Mouse (Mus musculus) layer of hippocampus, adult 9-10 months (tissue): Measurements from ENCODE around the gene Wnk1.
A peak's percentile ranks its signal among the peaks of the same experiment; 100 is the strongest.
"Not testable (repeated sequence)": the region's sequence is repeated elsewhere in the genome, so short reads cannot be mapped to it uniquely, and the experiment has no call there.

Experiments used
- DNase-seq: peaks from one replicate; pipeline ENCODE4 v3.0.0; 2022; ENCODE audit warnings: low spot score

Wnk1 gene

DNA sequence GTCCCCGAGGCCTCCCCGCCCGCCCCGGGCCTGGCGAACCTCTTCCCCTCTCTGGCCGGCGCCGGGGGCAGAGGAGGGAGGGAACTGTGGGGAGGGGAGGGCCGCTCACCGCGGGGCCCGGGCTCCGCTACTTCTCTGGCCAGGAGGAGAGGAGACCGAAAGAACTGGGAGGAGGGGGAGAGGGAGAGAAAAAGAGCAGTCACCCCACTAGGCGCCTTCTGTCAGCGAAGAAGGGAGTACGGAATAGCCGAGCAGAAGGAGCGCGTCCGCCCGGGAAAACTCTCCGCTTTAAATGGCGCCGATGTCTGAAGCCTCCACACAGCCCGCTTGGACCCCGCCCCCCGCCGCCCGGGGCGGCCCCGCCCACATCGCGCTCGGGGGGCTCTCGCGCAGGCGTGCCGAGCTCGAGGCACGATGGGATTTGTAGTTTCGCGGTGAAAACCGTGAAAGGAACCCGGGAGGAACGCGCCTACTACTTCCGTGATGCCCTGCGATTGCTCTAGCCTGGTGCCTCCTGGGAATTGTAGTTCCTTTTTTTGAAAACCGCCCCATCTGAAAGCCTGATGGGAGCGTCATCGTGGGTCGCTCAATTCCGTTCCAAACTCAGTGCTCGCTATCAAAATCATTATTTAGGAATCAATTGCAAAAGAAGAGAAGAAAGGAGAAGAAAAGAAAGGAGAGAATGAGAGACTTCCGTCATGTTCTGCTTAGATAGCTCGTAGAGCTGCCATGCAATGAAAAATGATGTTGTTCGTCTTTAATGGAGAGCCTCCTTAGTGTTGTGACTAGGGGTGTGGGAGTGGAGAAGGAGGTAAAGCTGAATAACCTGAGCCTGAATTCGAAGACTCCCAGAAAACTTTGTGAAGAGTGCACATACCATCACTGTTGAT is at the start of gene Wnk1:
Gene Wnk1 (minus strand): TSS at position 307 of the 890 bp plus-strand sequence.
- peak; percentile 95 for DNase-seq

DNA sequence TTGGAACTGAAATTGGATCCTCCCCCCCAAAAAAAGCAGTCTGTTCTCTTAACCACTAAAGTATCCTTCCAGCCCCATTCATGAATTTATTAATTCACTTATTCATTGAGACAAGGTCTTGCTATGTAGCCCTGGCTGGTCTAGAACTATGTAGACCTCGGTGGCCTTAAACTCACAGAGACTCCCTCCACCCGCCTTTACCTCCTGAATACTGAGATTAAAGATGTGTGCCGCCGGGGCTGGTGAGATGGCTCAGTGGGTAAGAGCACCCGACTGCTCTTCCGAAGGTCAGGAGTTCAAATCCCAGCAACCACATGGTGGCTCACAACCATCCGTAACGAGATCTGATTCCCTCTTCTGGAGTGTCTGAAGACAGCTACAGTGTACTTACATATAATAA is 48.6 kb upstream of the Wnk1 start:
- DNase-seq, result not testable (repeated sequence)

DNA sequence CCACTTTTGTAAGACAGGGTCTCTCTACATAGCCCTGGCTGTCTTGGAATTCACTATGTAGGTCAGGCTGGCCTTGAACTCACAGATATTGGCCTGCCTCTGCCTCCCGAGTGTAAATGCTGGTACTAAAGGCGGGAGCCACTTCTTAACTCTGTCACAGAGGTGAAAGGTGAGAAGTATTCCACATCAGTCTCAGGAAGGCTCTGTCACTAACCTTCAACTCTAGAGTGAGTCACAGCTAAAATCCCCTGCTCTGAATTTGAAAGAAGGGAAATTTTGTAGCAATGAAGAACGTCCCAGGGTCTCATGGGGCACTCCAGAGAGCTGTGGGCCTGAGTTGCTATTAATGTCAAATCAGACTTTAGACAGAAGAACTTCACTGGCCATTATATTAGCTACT is 47.4 kb upstream of the Wnk1 start:
- no peak for DNase-seq

DNA sequence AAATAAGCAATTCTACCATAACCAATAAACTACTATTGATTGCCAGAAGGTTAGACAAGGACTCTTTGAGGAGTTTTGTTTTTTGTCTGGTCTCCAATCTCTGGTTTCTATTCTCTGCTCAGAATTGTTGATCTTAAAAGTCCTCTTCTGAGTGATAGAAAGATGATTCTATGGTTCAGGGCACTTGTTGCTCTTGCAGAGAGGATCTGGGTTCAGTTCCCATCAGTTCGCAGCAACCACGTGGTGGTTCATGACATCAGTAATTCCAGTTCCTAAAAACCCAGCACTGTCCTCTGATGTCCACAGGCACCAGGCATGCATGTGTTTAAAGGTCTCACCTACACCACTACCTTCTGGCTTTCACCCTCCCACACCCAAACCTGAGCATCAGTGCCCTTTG is 46.5 kb upstream of the Wnk1 start:
- DNase-seq, result no peak

DNA sequence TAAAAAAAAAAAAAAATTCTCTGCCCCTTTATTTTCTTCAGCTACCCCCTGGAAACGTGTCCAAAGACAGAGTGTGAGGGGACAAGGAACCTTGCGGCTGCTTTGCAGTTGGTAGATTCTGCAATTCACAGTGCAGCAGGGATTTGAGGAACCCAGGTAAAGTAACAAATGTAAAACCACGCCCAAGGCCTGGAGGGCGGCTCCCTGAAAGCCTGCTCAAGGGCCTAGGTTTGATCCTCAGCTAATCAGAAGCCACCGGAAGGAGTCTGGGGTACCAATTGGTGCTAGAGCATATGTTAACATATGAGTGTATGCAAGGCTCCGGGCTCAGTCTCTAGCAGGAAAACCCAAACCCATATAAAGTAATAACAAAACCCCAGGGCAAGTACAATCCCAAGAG is 45.0 kb upstream of the Wnk1 start:
- DNase-seq, result no peak

DNA sequence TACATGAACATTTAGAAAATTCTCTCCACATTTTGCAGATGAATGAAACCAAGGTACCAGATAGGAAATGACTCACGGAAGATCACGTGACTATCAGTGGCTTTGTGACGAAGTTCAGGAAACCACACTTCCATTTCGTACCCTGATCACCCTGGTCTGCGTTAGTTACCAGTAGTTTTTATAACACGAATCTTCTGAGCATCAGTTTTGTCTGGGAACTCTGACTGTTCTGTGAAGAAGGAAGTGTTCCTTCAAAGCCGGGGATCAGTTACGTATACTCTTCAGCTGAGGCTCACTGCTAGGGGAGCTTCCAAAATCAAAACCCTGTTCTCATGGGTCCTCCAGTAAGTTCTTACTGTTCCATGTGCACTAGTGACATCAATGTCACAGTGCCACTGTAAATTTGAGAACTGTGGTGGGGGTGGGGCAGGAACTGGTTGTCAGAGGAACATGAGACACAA is 44.5 kb upstream of the Wnk1 start:
- DNase-seq, result no peak

DNA sequence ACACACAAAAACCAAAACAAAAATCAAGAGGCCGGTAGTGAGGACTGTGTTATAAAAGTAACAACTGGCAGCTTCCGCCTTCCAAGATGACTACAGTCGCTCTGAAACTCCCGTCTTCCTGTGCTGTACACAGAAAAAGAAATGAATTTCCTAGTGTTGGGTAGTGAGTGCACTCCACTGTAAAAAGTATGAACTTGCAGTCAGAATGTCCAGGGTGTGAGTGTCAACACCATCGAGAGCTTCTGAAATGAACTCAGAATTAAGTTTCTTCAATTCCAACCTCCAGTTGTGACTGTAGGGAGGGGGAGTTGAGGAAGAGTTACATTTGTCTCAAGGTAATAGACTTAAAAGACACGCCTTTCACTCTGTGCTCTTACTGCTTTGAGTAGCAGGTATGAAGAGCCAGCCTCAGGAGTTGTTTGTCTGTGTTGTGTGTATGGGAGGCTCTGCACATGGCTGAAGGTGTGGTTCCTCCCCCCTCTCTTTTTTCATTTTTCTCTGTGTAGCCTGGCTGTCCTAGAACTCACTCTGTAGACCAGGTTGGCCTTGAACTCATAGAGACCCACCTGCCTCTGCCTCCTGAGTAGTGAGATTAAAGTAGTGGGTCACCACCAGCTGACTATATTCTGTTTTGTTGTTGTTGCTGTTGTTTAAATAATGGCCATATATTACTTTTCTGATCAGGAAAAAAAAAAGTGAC is 43.9 kb upstream of the Wnk1 start:
- no peak for DNase-seq

DNA sequence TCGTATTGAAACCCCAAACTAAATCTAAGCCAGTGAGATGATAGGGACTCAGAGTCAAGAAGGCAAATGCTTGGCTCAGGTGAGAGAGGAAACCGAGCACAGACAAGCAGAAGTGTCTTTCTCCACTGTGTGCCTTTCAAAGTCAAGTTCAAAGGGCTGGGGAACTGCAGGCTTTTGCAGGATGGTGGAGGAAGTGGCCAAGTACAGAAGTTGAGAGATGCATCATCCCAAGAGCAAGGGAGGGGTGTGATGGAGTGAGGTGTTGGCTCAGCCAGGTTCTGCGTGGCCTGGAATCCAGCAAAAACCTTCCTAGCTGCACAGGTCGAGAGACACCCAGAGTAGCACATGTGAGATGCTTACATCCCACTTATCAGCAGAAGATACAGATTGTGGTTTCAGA is 43.0 kb upstream of the Wnk1 start:
- no peak for DNase-seq

DNA sequence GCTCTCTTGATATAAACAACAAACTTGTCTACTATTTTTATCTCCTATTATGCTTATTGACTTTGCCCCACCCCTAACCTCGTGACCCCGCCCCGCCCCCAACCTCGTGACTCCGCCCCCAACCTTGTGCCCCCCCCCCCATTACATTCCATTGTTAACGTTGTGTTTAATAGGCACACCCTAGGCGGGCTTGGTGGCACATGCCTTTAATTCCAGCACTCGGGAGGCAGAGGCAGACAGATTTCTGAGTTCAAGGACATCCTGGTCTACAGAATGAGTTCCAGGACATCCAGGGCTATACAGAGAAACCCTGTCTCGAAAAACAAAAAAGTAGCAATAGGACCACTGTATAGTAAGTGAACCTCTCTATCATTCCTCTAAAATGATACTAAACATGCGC is 41.1 kb upstream of the Wnk1 start:
- no peak for DNase-seq

DNA sequence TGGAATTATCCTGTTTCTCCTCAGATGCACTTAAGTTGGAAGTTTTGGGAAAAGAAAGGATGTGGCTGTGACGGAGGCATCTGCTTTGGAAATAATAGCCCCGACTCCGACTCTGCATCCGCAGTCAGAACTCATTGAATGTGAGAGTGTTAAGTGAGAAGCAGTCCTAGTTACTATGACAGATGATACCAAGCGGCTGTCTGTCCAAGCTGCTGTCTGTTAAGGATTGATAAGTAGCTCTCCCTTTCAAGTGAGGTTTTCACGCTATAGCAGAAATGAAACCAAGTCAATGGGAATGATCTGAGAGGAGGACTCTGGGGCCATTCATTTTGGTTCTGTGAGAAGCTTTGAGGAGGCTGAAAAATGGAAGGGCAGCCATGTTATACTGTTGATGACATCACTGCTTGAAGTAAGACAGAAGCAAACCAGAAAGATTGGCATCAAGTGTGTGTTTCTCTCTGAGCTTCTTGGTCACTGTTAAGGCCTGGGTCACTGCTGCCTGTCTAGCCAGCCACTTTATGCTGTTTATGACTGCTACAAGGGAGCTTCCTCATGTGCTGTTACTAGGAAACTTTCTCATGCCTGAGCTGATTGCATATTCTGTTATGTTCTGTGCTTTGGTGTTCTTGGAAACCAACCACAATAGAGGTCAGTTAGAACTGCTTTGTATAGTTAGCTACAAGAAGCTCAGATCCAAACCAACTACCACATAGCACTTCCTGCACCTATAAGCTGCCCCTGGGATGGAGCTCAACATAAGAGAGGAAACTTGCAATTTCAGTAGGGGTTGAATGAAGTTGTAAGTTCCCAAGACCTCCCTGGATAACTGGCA is 38.4 kb upstream of the Wnk1 start:
- DNase-seq, result no peak

DNA sequence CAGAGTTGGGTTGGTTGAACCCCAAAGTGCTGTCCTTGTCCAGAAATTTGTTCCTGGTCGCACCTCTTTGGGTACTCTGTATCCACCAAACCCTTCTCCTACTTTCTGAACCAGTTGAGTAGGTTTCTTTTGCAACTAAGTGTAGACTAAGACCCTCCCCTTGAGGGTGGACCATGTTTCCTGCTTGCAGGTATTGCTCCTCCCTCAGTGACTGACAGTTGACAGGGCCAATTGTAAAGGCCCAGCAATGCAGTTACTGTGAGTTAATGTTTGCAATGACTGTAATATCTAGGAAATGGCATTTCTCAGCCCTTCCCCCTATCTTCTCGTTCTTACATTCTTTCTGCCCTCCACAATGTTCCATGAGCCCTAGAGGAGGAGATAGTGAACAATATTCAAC is 34.2 kb upstream of the Wnk1 start:
- no peak for DNase-seq

DNA sequence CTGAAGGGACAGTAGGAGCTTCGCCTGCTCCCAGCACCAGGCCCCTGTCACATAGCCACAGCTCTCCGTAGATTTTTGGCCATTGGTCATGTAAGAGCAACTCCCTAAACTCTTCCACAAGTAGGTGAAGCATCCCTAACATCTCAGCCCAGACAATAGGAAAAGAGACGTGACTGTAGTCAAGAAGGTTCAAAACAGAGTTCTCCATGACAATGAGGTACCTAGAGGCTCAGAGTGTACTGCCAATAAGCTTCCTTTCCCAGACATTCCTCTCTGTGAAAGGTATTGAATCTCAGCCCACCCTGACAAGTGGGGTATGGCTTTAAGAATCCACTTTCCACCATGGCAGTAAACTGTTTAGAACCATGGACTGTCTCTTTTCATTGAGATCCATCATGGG is 31.1 kb upstream of the Wnk1 start:
- no peak for DNase-seq

DNA sequence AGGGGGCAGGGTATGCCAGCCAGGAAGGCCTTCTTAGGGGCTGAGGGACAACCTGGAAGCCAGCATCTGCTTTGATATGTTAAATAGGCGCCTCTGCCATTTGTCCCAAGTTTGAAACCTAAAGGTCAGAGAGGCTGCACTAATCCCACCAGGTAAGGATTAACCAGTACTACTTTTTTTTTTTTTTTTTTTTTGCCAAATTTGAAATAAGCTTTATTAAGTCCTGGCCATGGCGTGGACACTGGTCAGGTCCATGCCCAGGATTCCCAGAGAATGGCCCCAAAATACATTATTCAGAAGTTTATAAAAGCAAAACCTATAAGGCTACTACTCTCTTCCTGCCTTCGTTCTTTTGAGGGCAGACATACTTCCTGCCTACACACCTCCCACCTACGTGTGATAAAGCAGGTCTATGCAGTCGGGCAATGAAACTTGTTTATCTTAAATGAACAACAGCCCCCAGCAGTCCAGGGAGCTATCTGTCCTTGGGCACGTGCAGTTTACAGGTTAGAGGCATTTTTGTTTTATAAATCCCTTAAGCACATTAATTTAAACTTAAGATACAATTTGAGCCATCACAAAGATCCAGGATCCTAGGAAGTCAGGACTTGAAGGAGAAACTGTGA is 27.2 kb upstream of the Wnk1 start:
- DNase-seq, result no peak

DNA sequence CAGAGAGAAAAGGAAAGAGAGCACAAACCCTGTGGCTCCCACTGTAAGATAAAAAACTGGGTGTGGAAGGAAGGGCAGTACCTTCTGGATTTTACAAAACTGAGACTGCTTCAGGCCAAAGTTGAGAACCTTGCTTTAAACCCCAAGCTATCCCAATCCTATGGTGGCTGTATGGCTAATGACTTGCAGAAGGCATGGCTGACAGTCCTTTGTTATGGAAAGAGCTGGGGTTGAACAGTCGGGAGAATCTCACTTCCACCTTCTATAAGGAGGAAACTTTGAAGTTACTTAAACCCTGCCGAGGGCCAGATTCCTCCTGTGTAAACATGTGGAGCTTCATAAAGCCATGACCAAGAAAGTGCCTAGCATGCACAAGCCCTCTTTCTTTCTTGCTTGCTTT is 26.2 kb upstream of the Wnk1 start:
- DNase-seq, result no peak

DNA sequence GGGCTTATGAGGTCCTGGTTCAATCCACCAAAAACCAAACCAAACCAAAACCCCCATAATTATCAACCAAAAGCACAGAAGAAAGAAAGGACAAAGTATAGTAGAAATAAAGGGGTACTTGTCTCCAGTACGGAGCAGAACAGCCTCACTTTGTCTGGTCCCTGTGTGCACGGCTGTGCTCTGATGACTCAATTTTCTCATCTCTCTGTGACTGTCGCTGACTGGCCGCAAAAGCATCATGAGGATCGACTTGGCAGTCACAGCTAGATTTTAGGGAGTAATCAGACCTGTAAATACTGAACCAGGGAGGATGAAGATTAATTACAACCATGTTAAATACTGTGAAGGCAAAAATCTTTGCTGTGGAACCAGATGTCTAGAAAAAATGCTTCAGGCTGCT is 24.5 kb upstream of the Wnk1 start:
- peak; percentile 10 for DNase-seq

DNA sequence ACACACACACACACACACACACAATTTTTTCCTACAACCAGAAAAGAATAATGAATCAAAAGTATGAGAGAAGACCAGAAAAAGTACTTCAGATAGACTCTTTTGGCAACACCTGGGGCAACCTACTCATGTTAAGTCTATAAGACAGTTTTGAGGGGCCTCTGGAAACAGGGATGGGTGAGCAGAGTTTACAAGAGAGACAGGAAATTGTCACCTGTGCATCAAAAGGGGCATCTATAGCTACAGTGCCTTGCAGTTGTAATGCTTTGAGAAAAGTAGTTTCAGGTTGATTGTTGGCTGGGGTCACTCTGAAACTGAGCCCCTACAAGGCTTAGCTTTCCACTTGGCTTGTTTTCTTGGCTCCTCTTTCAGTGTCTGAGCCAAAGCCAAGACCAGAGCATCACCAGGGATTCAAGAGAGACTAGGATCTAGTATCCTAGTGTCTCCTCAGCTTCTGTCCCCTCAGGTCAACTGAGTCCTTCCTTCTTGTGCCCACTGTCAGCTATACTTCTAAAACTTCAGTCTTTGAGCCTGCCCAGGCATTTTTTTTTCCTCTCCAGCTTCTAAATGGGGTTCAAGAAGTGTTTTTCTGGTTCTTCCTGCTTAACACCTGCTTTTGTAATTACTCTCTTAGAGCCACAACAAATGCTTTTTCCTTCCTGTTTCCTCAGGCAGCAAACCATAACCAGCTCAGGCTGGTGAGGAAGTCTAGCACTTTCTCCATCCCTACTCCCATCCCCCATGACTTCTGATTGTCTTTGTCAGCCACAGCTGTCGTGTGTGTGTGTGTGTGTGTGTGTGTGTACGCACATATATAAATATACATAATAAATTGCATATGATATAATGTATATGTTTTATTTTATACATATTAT is 17.4 kb upstream of the Wnk1 start:
- no peak for DNase-seq

DNA sequence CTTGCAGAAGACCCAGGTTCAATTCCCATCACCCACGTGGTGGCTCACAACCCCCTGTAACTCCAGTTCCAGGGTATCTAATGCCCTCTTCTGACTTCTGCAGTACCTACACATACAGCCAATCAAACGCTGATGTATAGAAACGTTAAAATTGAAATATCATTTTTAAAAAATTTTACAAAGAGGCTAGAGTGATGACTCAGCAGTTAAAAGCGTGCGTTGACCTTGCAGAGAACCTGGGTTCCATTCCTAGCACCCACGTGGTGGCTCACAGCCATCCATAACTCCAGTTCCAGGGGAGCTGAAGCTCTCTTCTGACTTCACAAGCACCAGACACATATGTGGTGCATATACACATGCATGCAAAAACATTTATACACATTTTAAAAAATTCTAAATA is 15.9 kb upstream of the Wnk1 start:
- no peak for DNase-seq

DNA sequence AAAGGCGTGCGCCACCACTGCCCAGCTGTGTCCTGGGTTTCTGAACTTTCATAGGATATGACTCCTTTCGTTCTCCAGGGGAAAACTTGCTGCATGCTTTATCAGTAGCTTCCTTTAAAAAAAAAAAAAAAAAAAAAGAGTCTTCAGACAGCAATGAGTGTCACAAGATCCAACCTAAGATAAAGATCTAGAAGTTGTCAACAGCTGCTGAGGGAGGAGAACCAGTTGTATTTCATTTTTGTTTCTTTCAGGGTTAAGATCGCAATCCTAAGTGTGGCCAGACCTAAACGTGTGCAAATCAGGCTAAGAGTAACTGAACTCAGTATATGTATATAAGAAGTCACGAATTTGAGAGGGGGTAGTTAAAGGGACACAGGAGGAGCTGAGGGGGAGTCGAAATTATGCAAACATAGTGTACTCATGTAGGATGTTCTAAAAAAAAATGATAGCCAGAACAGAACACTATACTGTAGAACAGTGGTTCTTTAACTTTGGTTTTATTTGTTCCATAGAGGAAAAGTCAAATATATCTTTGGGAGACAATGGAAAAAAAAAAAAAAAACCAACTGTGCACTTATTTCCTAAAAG is 9.3 kb upstream of the Wnk1 start:
- DNase-seq, result no peak

DNA sequence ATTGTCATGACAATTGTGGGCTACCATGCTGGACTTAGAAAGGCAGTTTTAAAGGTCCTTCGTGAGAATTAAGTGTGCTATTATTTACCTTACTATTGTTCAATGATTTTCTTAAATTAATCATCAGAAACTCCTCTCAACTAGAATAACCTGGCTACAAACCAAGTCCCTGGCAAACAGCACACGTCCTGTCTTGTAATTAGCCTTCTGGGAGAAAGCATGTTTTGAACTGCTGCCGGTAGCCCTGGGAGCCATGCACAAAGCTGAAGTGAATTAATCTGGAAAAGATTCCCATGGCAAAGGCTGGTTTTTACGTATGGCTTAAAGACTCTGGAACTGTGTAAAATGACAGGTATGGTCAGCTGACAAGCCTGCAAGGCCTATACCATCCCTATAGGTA is 6.9 kb upstream of the Wnk1 start:
- DNase-seq, result no peak

DNA sequence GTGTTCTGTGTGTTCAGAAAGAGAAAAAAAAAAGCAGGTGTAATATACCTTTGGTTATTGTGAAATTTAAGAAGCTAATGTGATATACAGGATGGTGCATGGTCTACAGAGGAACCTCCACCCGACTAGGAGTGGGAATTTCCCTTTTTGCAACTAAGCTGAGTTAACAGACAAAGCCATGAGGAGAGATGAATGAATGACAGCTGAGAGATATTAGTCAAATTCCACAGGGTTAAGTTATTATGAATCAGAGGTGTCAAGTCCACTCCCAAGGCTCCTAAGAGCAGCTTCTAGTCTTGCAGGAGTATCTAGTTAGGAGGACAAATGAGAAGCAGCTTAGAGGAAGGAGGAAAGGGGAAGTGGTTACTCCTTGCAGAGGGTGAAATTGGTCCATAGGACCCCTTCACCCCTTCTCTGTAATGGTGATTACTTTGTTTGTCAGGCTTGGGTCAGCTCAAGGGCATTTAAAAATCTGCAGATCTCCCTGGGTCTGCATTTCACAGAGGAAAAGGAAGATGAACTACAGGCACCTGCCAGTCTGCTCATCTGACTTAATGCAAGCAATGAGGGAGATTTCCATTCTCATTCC is 4.3 kb upstream of the Wnk1 start:
- no peak for DNase-seq

DNA sequence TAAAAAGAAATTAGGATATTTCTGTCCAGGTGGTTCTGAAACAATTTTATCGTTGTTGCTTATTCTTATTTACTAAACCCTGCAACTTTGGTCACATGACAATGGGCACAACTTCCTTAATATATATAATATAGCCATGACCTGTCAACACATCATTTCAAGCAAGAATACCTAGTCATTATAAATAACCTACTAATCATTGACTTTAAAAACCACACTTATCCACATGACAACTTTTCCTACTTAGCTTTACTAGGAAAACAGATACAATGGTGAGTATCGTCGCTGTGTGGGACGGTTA is 2.0 kb upstream of the Wnk1 start:
- no peak for DNase-seq
